Mouse (Mus musculus) CH12.LX (cell line): ENCODE data around the gene Rnase13. TPM values are rescaled to one million over a fixed set of nuclear protein-coding genes. Genes with fewer than 3 reads are reported as not detected.
A peak's percentile ranks its signal among the peaks of the same experiment; 100 is the strongest.

Experiments used
- DNase-seq: peaks from one replicate; pipeline ENCODE4 v3.0.0-alpha.2; 2013; ENCODE audit errors: extremely low read depth
- H3K27ac ChIP-seq: 2 replicates; pipeline ENCODE4 v1.5.1; 2012; ENCODE audit warnings: low read depth, mild to moderate bottlenecking, control low read depth, moderate library complexity; ENCODE audit not compliant: insufficient read depth
- H3K27me3 ChIP-seq: replicated peaks from 2 replicates; pipeline ENCODE3; 2012; ENCODE audit warnings: inconsistent platforms
- H3K36me3 ChIP-seq, 2 experiments: replicated peaks in 1 of 2; 2 replicates each; pipeline versions ENCODE3 to v1.6.1; 2012; ENCODE audit warnings: inconsistent platforms in 1 of 2, low read length in 1 of 2, mild to moderate bottlenecking in 1 of 2, mixed read lengths in 1 of 2, moderate library complexity in 1 of 2; ENCODE audit not compliant: control insufficient read depth in 1 of 2, insufficient read depth in 1 of 2
- H3K4me1 ChIP-seq, 2 experiments: 2 replicates each; pipeline ENCODE4 v1.6.1; 2012; ENCODE audit warnings: inconsistent platforms in 1 of 2, moderate library complexity in 1 of 2; ENCODE audit not compliant: insufficient read depth in 2 of 2, control insufficient read depth in 1 of 2
- H3K4me2 ChIP-seq: 2 replicates; pipeline ENCODE4 v1.6.1; 2012; ENCODE audit warnings: low read depth, mild to moderate bottlenecking, control low read depth; ENCODE audit not compliant: poor library complexity, insufficient read depth, severe bottlenecking
- H3K4me3 ChIP-seq, 3 experiments: fragments of 150-350 bp in 1 of 3; sonication (generic) in 1 of 3; replicated peaks in 1 of 3; 2 replicates each; pipeline versions ENCODE3 to v1.5.1; 2011 to 2012; ENCODE audit warnings: low read depth in 2 of 3, low read length in 2 of 3, mild to moderate bottlenecking in 2 of 3, moderate library complexity in 2 of 3, control low read depth in 1 of 3, improper control_type of control experiment in 1 of 3, inconsistent platforms in 1 of 3, mixed read lengths in 1 of 3; ENCODE audit not compliant: poor library complexity in 1 of 3
- H3K79me2 ChIP-seq: replicated peaks from 2 replicates; pipeline ENCODE4 v1.6.1; 2012; ENCODE audit warnings: mild to moderate bottlenecking, moderate library complexity; ENCODE audit not compliant: control insufficient read depth, poor library complexity, insufficient read depth, severe bottlenecking; ENCODE audit errors: extremely low read depth
- H3K9ac ChIP-seq: 2 replicates; pipeline ENCODE4 v1.6.1; 2012; ENCODE audit warnings: low read depth, mild to moderate bottlenecking, control low read depth, moderate library complexity; ENCODE audit not compliant: insufficient read depth
- H3K9me3 ChIP-seq: replicated peaks from 2 replicates; pipeline ENCODE3; 2012; ENCODE audit warnings: low read length, inconsistent platforms, mixed read lengths
- CHD1 ChIP-seq: IDR thresholded peaks from 2 replicates; pipeline ENCODE4 v1.6.1; 2012; ENCODE audit warnings: low read depth, low read length, improper control_type of control experiment, inconsistent platforms
- CTCF ChIP-seq, 2 experiments: IDR thresholded peaks in 1 of 2; conservative IDR thresholded peaks in 1 of 2; 2 replicates each; pipeline ENCODE4 v1.5.1; 2011 to 2012; ENCODE audit warnings: low read depth in 2 of 2, low read length in 2 of 2, improper control_type of control experiment in 1 of 2, inconsistent platforms in 1 of 2, mild to moderate bottlenecking in 1 of 2, moderate library complexity in 1 of 2
- ELF1 ChIP-seq: IDR thresholded peaks from 2 replicates; pipeline ENCODE4 v1.6.1; 2014; ENCODE audit warnings: low read depth, mild to moderate bottlenecking, inconsistent platforms, low read length, improper control_type of control experiment
- EP300 ChIP-seq: IDR thresholded peaks from 2 replicates; pipeline ENCODE4 v1.6.1; 2011; ENCODE audit warnings: low read length, improper control_type of control experiment
- ETS1 ChIP-seq: conservative IDR thresholded peaks from 2 replicates; pipeline ENCODE4 v1.6.1; 2012; ENCODE audit warnings: low read depth, mild to moderate bottlenecking, inconsistent platforms, low read length, improper control_type of control experiment, moderate library complexity
- GABPA ChIP-seq: IDR thresholded peaks from 2 replicates; pipeline ENCODE4 v1.6.1; 2012; ENCODE audit warnings: low read depth, low read length, improper control_type of control experiment, inconsistent platforms; ENCODE audit not compliant: insufficient replicate concordance
- JUN ChIP-seq: IDR thresholded peaks from 2 replicates; pipeline ENCODE4 v1.6.1; 2011; ENCODE audit warnings: low read depth, mild to moderate bottlenecking, low read length, improper control_type of control experiment, moderate library complexity; ENCODE audit not compliant: insufficient read depth
- MAX ChIP-seq: IDR thresholded peaks from 2 replicates; pipeline ENCODE4 v1.6.1; 2011; ENCODE audit warnings: low read length, improper control_type of control experiment
- MAZ ChIP-seq: IDR thresholded peaks from 2 replicates; pipeline ENCODE4 v1.6.1; 2012; ENCODE audit warnings: low read depth, mild to moderate bottlenecking, inconsistent platforms, low read length, improper control_type of control experiment, moderate library complexity
- NRF1 ChIP-seq: IDR thresholded peaks from 2 replicates; pipeline ENCODE4 v1.6.1; 2014; ENCODE audit warnings: low read depth, mild to moderate bottlenecking, inconsistent platforms, low read length, improper control_type of control experiment, moderate library complexity
- PAX5 ChIP-seq: IDR thresholded peaks from 2 replicates; pipeline ENCODE4 v1.6.1; 2012; ENCODE audit warnings: low read length, inconsistent platforms, mixed read lengths
- POLR2A ChIP-seq: IDR thresholded peaks from 2 replicates; pipeline ENCODE4 v1.6.1; 2011; ENCODE audit warnings: low read depth, mild to moderate bottlenecking, improper control_type of control experiment, low read length
- SMC3 ChIP-seq: IDR thresholded peaks from 2 replicates; pipeline ENCODE4 v1.6.1; 2011; ENCODE audit warnings: low read depth, low read length, improper control_type of control experiment
- UBTF ChIP-seq: IDR thresholded peaks from 2 replicates; pipeline ENCODE4 v1.6.1; 2012; ENCODE audit warnings: low read depth, mild to moderate bottlenecking, inconsistent platforms, low read length, improper control_type of control experiment, moderate library complexity
- USF1 ChIP-seq: IDR thresholded peaks from 2 replicates; pipeline ENCODE4 v1.6.1; 2014; ENCODE audit warnings: low read depth, mild to moderate bottlenecking, inconsistent platforms, low read length, improper control_type of control experiment
- ZC3H11A ChIP-seq: IDR thresholded peaks from 2 replicates; pipeline ENCODE4 v1.6.1; 2012; ENCODE audit warnings: low read depth, mild to moderate bottlenecking, inconsistent platforms, low read length, improper control_type of control experiment
- ZNF384 ChIP-seq: IDR thresholded peaks from 2 replicates; pipeline ENCODE4 v1.6.1; 2012; ENCODE audit warnings: low read depth, low read length, improper control_type of control experiment, inconsistent platforms
- dilution Hi-C: fragments of 300-500 bp; cut with MboI; formaldehyde crosslinking; loops from 2 replicates; pipeline ENCODE4 v1.14.3; 2020; ENCODE audit warnings: low sequenced_read_pairs; ENCODE audit not compliant: extremely low pct_unique_long_range_greater_than_20kb, extremely low pct_ligation_motif_present
- in situ Hi-C: fragments of 300-500 bp; cut with MboI; formaldehyde crosslinking; loops from 3 replicates; pipeline ENCODE4 v1.14.3; 2019; ENCODE audit warnings: low sequenced_read_pairs, low pct_ligation_motif_present, low pct_unique_long_range_greater_than_20kb, mixed read lengths
- polyA plus RNA-seq: library from polyadenylated mRNA; unstranded; fragments of >175 nt; gene quantifications from 2 replicates; pipeline ENCODE4 v1.2.1, GENCODE M21; 2012; ENCODE audit warnings: low read depth; ENCODE audit not compliant: insufficient read length
- total RNA-seq, 2 experiments: library from RNA; depleted of rRNA; stranded (reverse); fragments of 300-350 nt in 1 of 2; fragments of >200 nt in 1 of 2; gene quantifications; 2 replicates each; pipeline ENCODE4 v1.2.3; 2012 to 2014

The Rnase13 gene
- total and polyA plus RNA-seq, 3 experiments: not detected

DNA sequence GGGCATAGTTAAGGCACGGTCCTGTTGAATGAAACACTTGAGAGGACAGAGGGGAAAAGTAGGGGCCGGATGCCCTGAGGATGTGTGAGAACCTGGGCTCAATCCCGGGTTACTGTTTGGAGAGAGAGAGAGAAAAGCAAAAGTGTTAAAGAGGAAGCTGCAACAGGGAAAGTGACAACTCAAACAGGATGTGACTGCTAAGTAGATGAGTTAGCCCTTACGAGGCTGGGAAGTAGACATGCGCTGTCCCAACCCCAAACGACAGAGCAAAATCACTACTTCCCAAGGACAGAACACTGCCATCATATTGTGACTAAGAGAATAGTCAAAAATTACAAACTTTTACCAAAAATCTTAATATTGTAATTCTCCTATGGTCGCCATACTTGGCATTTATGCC is 19.7 kb upstream of the Rnase13 start:
- peaks cover 2 to 12% of the 10 kb centered on the region in 2 experiments; a peak in 2 of 4 replicates for H3K4me1 ChIP-seq
- H3K9me3 ChIP-seq: peaks cover 8% of the 10 kb centered on the region
- no peak overlapping the region for H3K9ac ChIP-seq
- no peaks in the 10 kb centered on the region for H3K36me3 ChIP-seq
- in situ Hi-C loops: no loop called here
- no peak overlapping the region for H3K4me3 ChIP-seq
- dilution Hi-C loops: no loop called here
- H3K4me2 ChIP-seq: peak overlapping the region; percentile 23
- H3K27me3 ChIP-seq: no peaks in the 10 kb centered on the region
- H3K27ac ChIP-seq: no peak overlapping the region
- no peaks in the 10 kb centered on the region for H3K79me2 ChIP-seq
- DNase-seq: no peak
- TF ChIP-seq ELF1 (no peak), USF1 (no peak), JUN (no peak), ETS1 (no peak), EP300 (no peak), MAZ (no peak), SMC3 (no peak), ZNF384 (no peak), NRF1 (no peak), ZC3H11A (no peak), POLR2A (no peak), PAX5 (no peak), CTCF (conservative IDR thresholded peaks at IDR 0.05 in 1 of 2, IDR thresholded peaks at IDR 0.05 in 1 of 2; ENCODE audit: low read depth in 2 of 2, low read length in 2 of 2) (no peak), MAX (no peak), UBTF (no peak)
- TF ChIP-seq, all 38 proteins: peak for 0

DNA sequence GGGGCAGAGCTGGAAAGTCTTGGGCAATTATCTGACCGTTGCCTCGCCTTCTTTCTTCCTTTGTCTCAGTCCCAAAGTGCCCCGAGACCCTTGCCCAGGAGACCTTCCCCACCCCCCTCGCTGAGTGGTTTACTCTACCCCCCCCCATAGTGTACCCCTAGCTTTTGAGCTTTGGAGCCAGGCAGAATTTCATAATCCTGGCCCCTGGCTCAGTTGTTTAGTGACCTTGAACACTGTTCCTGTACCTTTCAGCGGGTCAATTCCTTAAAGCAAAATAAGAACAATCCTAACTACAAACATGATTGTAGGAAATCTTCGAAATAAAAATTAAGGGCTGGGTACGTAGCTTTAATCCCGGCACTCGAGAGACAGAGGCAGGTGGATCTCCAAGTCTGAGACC is 19.0 kb upstream of the Rnase13 start:
- in situ Hi-C loops: no loop called here
- H3K27me3 ChIP-seq: no peaks in the 10 kb centered on the region
- H3K27ac ChIP-seq: no peak overlapping the region
- no peaks in the 10 kb centered on the region for H3K36me3 ChIP-seq
- peaks cover 2 to 15% of the 10 kb centered on the region in 2 experiments; a peak in 2 of 4 replicates for H3K4me1 ChIP-seq
- H3K4me2 ChIP-seq: peak overlapping the region; percentile 2; the same call in 1 of the 2 replicates
- H3K79me2 ChIP-seq: no peaks in the 10 kb centered on the region
- no peak overlapping the region for H3K9ac ChIP-seq
- no peak for DNase-seq
- TF ChIP-seq POLR2A (no peak), CHD1 (no peak), GABPA (no peak), ZNF384 (no peak)
- H3K4me3 ChIP-seq: no peak overlapping the region
- H3K9me3 ChIP-seq: peaks cover 9% of the 10 kb centered on the region
- dilution Hi-C loops: no loop called here
